Mouse (Mus musculus): ENCODE data around the gene Arl4d. TPM values are rescaled to one million over a fixed set of nuclear protein-coding genes. Genes with fewer than 3 reads are reported as not detected.
A peak's percentile ranks its signal among the peaks of the same experiment; 100 is the strongest.
"Not testable (repeated sequence)": the region's sequence is repeated elsewhere in the genome, so short reads cannot be mapped to it uniquely, and the experiment has no call there.

The Arl4d gene
- 10 to 100 TPM; 16.8 to 32.1 TPM for total RNA-seq (2021)
- long read RNA-seq, partial matches to known transcripts, result 0 of 3 reads
- long read RNA-seq, other reads (novel, unspliced or antisense), result 0 of 3 reads

GRCm38 (mm10) chr11:101664825-101665635 is at the start of gene Arl4d:
Gene Arl4d, plus strand, starts transcription at chr11:101665541.
- peak; percentile 93 to 96 for DNase-seq (ENCODE audit: low spot score in 2 of 2)

DNA sequence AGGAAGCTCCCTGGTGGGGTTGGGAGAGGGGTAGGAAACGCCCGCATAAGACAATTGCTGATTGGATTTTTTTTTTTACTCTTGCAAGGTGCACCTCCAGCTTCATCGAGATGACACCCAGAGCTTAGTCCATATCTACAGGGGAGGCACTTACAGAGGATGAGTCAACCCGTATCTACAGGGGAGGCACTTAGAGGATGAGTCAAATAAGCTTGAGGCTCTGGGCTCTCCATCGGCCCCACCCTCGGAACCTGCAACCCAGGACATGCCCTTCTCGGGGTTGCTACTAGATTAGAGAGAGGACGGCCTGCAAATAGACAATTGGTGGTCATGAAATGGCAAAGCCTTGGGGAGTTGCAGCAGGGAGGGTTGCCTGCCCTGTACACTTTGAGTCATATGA is 49.2 kb upstream of the Arl4d start:
- no peak for DNase-seq (ENCODE audit: low spot score in 2 of 2)

- peak in 1 of 2 experiments; percentile 34 for DNase-seq (ENCODE audit: low spot score in 2 of 2)
Measured at GRCm38 (mm10) chr11:101616948-101617767, 48.2 kb upstream of the Arl4d start.

GRCm38 (mm10) chr11:101617849-101618248 is 47.5 kb upstream of the Arl4d start:
- peak in 1 of 2 experiments; percentile 21 for DNase-seq (ENCODE audit: low spot score in 2 of 2)

DNA sequence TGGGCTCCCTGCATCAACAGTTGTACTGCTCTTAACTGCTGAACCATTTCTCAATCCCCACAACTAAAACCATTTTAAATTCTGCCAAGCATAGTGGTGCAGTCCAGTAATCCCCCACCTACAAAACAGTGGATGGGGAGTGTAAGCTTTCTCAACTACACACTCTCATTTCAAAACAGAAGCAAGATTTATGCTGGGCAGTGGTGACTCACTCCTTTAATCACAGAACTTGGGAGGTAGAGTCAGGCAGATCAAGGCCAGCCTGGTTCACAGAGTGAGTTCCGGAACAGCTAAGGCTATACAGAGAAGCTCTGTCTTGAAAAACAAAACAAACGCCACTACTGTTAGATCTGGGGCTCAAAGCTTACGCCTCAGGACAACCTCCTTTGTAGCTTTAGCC is 46.7 kb upstream of the Arl4d start:
- DNase-seq (ENCODE audit: low spot score in 2 of 2), result no peak

GRCm38 (mm10) chr11:101620022-101620655 is 45.2 kb upstream of the Arl4d start:
- DNase-seq (ENCODE audit: low spot score in 2 of 2), result not testable (repeated sequence)

GRCm38 (mm10) chr11:101626649-101626994 is 38.7 kb upstream of the Arl4d start:
- no peak for DNase-seq (ENCODE audit: low spot score in 2 of 2)

GRCm38 (mm10) chr11:101626995-101627856 is 38.1 kb upstream of the Arl4d start, which contains the start of gene Rdm1:
Gene Rdm1, plus strand, starts transcription at chr11:101627195.
- peak; percentile 65 to 84 for DNase-seq (ENCODE audit: low spot score in 2 of 2)

DNA sequence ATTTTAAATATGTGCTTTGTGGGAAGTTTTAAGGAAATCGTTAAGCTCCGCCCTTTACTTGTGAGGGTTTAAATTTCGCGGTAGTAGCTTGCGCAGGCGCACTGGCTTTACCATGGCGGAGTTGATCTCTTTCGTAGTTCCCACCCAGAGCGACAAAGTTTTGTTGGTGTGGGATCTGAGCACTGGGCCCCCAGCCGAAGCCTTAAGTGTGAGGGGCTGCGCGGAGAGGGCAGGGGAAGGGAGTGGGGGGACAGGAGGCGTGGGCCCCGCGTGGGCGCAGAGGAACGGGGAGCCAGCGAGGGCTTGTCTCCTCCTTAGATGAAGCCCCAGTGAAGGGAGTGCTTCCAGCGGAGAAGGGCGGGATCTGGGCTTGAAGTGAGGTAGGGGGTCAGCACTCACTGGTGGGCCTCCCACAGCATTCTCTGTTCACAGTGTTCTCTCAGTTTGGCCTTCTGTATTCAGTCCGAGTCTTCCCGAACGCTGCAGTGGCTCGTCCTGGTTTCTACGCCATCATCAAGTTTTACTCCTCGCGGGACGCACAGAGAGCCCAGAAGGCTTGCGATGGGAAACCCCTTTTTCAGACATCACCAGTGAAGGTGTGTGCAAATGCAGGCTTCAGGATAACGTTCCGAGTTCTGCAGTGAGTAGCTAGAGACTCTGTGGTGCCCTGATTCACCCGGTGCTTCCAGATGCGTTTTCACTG is 37.3 kb upstream of the Arl4d start:
- DNase-seq (ENCODE audit: low spot score in 2 of 2), result peak; percentile 63 to 80

GRCm38 (mm10) chr11:101628733-101629417 is 36.5 kb upstream of the Arl4d start:
- DNase-seq (ENCODE audit: low spot score in 2 of 2), result not testable (repeated sequence)

DNA sequence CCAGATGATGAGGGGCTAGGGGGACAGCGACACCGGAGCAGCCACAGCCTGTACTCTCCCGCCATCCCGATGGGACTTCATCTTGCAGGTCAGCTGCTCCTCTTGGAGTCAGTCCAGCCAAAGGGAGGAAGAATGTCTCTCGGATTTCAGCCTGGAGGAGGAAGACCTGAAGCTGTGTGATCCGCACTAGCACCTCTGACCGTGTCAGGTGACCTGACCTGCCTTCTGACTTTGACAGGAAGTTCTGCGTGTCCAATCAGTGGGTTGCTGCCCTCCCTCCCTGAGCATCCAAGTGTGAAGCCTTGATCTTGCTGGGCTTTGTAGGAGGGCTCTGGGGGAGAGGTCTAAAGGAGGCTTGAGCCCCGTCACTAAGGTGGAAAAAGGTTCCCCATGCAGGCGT is 29.7 kb upstream of the Arl4d start:
- DNase-seq (ENCODE audit: low spot score in 2 of 2), result no peak

DNA sequence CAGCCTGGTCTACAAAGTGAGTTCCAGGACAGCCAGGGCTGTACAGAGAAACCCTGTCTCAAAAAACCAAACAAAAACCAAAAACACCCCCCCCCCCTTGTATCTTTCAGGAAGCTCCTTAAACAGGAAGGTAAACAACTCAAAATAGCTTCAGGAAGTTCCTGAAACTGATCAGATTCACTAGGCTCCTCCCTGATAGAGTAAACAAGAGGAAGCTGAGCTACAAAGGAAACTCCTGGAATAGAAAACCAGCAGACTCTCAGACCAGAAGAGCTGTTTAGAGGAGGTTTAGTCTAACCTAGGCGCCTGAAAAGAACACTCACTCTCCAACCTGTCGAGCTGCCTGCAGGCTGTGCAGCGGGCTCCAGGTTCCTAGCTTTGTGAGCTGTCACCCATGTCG is 25.6 kb upstream of the Arl4d start:
- no peak for DNase-seq (ENCODE audit: low spot score in 2 of 2)

DNA sequence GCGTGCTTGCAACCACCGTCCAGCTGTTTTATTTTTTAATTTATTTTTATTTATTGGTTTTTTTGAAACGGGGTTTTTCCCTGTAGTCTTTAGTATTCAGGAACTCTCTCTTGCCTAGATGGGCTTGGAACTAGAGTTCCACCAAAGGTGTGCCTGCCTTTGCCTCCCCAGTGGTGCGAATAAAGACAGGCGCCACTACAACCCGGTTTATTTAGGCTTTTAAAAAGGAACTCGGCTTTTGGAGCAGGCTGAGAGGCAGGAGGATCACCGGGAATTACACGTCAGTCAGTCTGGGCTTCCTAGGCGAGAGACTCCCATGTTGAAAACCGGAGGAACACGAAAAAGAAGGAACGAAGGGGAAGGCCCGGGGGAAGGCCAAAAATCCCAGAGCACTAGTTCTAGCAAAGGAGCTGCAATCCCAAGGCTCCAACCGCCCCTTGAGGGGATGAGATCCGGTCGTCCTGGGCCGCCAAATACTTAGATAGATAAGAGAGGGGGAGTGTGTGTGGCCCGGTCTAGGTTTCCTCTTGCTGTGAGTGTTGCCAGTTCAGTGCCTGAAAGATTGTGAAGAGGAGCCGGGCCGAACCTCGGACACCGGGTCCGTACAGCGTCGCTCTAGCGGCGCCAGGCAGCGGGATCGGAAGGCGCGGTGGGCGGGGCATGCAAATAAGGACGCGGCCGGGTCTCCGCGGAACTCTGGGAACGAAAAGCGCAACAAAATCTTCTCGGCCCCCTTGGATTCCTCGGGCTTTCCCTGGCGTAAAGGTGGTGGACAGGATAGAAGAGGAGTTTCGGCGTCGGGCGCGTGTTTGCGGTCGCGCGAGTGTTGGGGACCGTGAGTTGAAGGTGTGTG is 24.3 kb upstream of the Arl4d start:
- DNase-seq (ENCODE audit: low spot score in 2 of 2), result peak; percentile 66 to 87

- not testable (repeated sequence) for DNase-seq (ENCODE audit: low spot score in 2 of 2)
Measured at GRCm38 (mm10) chr11:101641710-101642642, 23.4 kb upstream of the Arl4d start.

- DNase-seq (ENCODE audit: low spot score in 2 of 2), result no peak
Measured at GRCm38 (mm10) chr11:101642931-101643330, 22.4 kb upstream of the Arl4d start.

DNA sequence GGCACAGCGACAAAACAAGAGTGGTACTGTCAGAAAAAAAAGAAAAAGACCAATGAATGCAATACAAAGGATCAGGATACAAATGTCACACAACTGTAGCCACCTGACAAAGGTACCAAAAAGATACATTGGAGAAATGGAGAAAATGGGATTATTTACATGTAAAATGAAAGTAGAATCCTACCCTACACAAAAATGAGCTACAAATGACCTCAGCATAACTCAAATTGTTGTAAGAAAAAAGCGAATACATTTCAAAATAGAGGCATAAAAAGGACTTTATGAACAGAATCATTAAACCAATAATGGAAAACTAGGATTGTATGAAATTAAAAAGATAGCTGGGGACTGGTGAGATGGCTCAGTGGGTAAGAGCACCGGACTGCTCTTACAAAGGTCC is 20.8 kb upstream of the Arl4d start:
- no peak for DNase-seq (ENCODE audit: low spot score in 2 of 2)

GRCm38 (mm10) chr11:101645043-101645410 is 20.3 kb upstream of the Arl4d start:
- not testable (repeated sequence) for DNase-seq (ENCODE audit: low spot score in 2 of 2)
